Mouse (Mus musculus) erythroblast, embryonic 14.5 days (primary cell): ENCODE data around the gene Gm7168. TPM values are rescaled to one million over a fixed set of nuclear protein-coding genes. Genes with fewer than 3 reads are reported as not detected.
"Not testable (repeated sequence)": the region's sequence is repeated elsewhere in the genome, so short reads cannot be mapped to it uniquely, and the experiment has no call there.

Source experiments
- H3K27me3 ChIP-seq: 2 replicates; pipeline ENCODE4 v1.6.1; 2012; ENCODE audit warnings: inconsistent platforms; ENCODE audit not compliant: control insufficient read depth
- H3K36me3 ChIP-seq: 2 replicates; pipeline ENCODE4 v1.6.1; 2012; ENCODE audit warnings: mild to moderate bottlenecking, inconsistent platforms; ENCODE audit not compliant: control insufficient read depth
- H3K4me1 ChIP-seq: 2 replicates; pipeline ENCODE4 v1.6.1; 2012; ENCODE audit warnings: inconsistent platforms; ENCODE audit not compliant: control insufficient read depth
- H3K4me3 ChIP-seq: replicated peaks from 2 replicates; pipeline ENCODE3; 2012; ENCODE audit warnings: moderate library complexity, mild to moderate bottlenecking, inconsistent platforms
- H3K9me3 ChIP-seq: 2 replicates; pipeline ENCODE4 v1.6.1; 2012; ENCODE audit warnings: low read length, inconsistent platforms, mixed read lengths; ENCODE audit not compliant: control insufficient read depth
- GATA1 ChIP-seq: IDR thresholded peaks from 2 replicates; pipeline ENCODE4 v1.6.1; 2012; ENCODE audit warnings: low read length, inconsistent platforms, mixed read lengths
- TAL1 ChIP-seq: IDR thresholded peaks from 3 replicates; pipeline ENCODE4 v1.6.1; 2012; ENCODE audit warnings: low read length, inconsistent platforms, mixed read lengths
- polyA plus RNA-seq: library from polyadenylated mRNA; stranded (reverse); fragments of >175 nt; gene quantifications from 2 replicates; pipeline ENCODE4 v1.2.3, GENCODE M21; 2012

Gm7168 gene
- polyA plus RNA-seq, 1 experiment = not detected

DNA sequence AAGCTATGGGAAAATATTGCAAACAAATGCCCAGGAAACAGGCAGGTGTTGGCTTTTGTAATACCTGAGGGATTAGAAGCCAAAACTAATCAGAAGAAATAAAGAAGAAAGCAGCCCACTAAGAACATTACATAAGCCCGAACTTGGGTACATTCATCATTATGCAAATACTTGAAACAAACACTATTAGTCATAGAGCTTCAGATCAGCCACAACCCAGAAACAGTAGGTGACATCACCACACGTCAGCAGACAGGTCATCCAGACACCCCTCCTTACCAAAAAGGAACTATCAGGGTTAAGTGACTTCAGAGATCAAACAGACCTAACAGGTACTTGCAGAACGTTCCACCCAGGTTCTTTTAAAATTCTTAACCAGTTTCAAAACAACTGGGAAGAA, 22.2 kb upstream of the Gm7168 start:
- no peaks in the 10 kb centered on the region for H3K27me3 ChIP-seq
- H3K36me3 ChIP-seq = no peaks in the 10 kb centered on the region
- no peaks in the 10 kb centered on the region for H3K9me3 ChIP-seq
- no peak overlapping the region for H3K4me3 ChIP-seq
- TF ChIP-seq TAL1 (no peak), GATA1 (no peak)
- no peaks in the 10 kb centered on the region for H3K4me1 ChIP-seq

DNA sequence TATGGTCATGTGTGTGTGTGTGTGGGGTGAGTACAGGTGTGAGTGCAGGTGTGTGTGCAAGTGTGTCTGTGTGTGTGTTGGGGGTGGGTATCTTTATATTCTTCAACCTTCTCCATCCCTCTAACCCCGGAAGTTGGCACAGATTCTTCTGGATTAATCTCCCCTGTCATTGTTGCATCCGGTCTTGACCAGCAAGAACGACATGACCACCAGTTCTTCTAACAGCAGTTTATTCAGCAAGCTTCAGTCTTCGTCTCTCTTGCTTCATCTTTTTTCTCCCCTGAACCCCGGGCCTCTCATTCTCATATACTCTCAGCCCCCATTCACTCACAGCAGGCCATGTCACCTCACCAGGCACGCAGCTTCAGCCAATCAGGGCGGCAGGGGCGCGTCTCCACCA, 17.8 kb upstream of the Gm7168 start:
- Histone ChIP-seq H3K4me3 (no peak overlapping the region), H3K36me3 (no peaks in the 10 kb centered on the region), H3K9me3 (no peaks in the 10 kb centered on the region), H3K4me1 (no peaks in the 10 kb centered on the region), H3K27me3 (no peaks in the 10 kb centered on the region)
- no peak for TF ChIP-seq GATA1
- TF ChIP-seq TAL1 = no peak

DNA sequence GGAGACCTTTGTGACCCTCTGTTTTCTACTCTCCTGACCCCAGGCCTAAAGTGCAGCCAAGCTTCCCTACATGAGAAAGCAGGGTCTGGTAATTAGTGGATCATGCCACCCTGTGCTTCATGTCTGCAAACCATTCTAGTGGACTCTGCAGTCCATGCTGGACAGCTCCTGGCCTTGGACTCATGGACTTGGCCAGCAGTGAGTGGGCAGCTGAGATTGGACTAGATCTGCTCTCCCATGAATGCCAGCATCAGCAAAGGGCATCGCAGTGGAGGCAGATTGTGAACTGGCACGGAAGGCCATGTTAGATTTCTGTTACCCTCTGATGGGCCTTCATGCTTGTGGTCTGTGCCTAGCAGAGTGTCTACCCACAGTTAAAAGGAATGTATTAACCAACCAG, 12.8 kb upstream of the Gm7168 start:
- H3K36me3 ChIP-seq, H3K27me3 ChIP-seq, H3K9me3 ChIP-seq, H3K4me3 ChIP-seq, H3K4me1 ChIP-seq: not testable (repeated sequence)

DNA sequence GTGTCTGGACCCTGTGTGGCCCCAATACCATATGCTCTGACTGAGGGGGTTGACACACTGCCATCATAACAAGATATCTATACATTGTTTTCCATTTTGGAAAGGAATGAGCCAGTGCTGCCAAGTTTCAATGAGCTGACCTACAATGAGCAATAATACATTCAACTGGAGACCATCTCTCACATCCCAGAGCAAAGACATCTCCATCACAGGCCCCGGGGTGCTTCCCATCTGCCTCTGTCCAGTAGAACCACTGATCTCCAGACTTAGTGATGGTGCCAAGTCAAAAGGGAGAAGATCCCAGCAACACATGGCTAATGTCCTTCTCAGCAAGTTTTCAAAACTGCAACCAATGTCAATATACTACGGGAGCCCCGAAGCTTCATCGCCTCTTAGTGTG, 10.4 kb upstream of the Gm7168 start:
- TF ChIP-seq TAL1 (no peak), GATA1 (no peak)
- Histone ChIP-seq H3K36me3 (no peaks in the 10 kb centered on the region), H3K9me3 (no peaks in the 10 kb centered on the region), H3K4me1 (no peaks in the 10 kb centered on the region), H3K4me3 (no peak overlapping the region), H3K27me3 (no peaks in the 10 kb centered on the region)

DNA sequence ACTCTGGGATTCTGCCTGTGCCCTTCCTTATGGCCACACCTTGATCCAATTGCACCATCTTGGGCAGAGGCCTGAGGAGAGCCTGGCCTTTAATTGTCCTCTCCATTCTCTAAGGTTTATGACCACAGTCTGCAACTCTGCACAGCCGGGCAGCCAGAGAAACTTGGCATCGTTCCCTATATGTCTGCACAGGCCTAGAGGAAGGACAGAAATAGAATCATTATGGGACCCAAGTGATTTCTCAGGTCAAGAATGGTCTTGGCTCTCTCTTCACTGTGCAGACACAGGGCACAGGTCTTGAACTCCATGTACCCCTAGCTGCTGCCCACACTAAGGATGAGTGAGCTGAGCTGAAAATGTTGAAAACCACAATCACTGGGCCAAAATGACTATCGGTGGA, 9.5 kb upstream of the Gm7168 start:
- Histone ChIP-seq H3K9me3 (no peaks in the 10 kb centered on the region), H3K4me3 (no peak overlapping the region), H3K27me3 (no peaks in the 10 kb centered on the region), H3K4me1 (no peaks in the 10 kb centered on the region), H3K36me3 (no peaks in the 10 kb centered on the region)
- TF ChIP-seq GATA1 (no peak), TAL1 (no peak)

DNA sequence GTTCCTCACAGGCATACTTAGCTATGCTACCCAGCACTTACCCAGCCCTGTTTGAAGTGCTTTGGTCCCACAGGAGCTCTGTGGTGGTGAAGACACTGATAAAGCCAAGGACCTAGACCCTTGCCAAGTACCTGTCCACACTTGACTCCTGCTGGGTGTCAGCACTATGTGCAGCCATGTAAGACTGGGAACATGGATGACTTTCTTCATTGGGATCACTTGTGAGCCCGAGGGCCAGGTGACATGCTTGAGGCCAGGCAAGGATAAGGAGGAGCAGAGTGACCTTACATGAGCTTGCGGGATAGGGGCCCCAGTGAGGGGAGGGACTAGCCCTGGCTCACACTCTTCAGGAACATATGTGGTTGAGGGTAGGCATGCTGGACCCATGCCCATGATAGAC, 8.9 kb upstream of the Gm7168 start:
- H3K9me3 ChIP-seq, H3K4me1 ChIP-seq, H3K36me3 ChIP-seq, H3K4me3 ChIP-seq, H3K27me3 ChIP-seq: not testable (repeated sequence)

DNA sequence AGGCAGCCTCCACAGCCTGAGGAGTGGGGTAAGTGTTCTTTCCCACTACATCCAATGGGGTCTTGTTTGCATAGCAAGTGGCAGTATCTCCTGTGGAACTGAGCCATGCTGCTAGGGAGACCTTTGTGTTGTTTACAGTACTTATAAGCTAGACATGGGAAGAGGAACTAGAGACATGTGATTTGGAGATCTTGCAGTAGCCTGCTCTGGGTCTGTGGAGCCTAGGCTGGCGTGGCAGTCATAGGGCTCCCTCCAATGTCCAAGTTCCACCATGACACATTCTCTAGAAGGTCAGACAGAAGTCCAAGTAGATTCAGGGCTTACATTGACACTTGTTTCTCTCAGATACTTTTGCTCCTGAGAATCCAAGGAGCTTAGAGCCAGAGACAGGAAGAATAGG, 7.7 kb upstream of the Gm7168 start:
- H3K9me3 ChIP-seq = no peaks in the 10 kb centered on the region
- no peaks in the 10 kb centered on the region for H3K27me3 ChIP-seq
- no peaks in the 10 kb centered on the region for H3K4me1 ChIP-seq
- no peak overlapping the region for H3K4me3 ChIP-seq
- TF ChIP-seq TAL1 (no peak), GATA1 (no peak)
- H3K36me3 ChIP-seq = no peaks in the 10 kb centered on the region

DNA sequence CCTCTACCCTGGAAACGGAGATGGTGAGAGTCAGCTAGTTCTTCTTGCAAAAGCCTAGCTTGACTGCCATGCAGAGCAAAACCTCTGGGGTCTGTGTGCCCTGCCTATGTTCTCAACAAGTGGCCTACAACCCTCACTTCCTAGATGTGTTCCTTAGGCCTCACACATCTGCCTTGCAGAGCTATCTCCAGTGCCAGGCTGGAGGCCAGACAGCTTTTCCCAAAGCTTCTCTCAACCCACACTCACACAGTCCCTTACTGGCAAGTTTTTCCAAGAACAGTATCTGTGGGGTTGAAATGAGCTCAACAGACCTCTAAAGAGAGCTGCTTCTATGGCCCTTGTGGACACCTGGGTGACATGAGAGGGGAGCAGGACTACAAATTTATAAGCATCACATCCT, 3.4 kb downstream of the Gm7168 start:
- H3K36me3 ChIP-seq, H3K4me1 ChIP-seq, H3K9me3 ChIP-seq: not testable (repeated sequence)

DNA sequence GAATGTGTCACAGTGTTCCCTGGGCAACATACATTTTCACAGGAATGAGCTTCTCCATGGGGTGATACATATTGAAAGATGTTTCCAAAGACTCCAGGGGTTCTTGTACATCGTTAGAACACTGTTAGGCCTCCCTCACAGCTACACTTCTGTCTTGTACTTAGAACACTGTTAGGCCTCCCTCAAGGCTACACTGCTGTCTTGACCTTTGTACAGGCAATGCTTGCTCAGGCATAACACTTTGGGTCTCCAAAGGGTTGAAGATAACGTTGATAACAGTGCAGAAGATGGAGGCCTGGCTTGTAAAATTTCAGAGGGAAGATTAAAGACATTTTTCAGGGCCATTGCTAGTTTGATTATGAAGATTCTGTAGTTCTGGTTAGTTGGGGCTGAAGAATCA, 10.0 kb downstream of the Gm7168 start:
- not testable (repeated sequence) for H3K36me3 ChIP-seq, H3K4me1 ChIP-seq, H3K27me3 ChIP-seq, H3K9me3 ChIP-seq, H3K4me3 ChIP-seq

More for the DNA sequence above, 3.4 kb downstream of the Gm7168 start:
- H3K27me3 ChIP-seq, H3K4me3 ChIP-seq: not testable (repeated sequence)

DNA sequence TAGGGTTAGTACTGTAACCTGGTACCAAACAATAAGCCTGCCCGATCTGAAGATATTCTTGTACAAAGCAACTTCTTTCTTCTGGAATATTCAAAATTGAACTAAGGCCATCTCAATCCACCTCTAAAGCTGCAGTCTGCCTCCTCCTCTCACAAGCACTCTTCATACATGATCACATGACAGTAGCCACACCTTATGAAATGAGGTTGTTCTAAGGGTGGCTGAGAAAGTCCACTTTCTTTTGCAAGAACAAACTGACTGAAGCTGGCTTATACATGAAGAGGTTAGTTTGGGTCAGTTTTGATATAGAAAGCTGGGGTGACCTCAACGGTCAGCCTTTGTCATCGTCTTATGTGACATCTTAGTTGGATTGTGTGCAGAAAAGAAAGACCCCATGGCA, 14.1 kb downstream of the Gm7168 start:
- H3K36me3 ChIP-seq, H3K9me3 ChIP-seq, H3K4me1 ChIP-seq, H3K4me3 ChIP-seq, H3K27me3 ChIP-seq: not testable (repeated sequence)

DNA sequence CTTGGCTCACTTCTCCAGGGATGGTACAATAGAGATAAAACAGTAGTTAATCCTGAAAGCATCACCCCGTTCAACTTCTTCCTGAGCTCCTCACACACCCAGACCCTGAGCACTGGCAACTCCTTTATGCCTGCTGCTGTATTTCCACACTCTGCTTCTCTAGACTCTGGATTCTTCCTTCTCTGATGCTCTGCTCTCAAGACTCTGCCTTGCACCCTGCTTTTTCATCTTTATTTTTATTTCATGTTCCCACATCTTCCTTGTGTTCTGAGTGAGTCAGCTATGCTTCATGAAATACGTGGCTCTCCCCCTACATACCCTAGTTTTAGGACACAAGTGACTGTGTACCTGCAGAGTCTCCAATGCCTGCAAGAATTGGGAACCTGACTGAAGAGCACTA, 16.9 kb downstream of the Gm7168 start:
- H3K27me3 ChIP-seq, H3K9me3 ChIP-seq, H3K36me3 ChIP-seq, H3K4me3 ChIP-seq, H3K4me1 ChIP-seq: not testable (repeated sequence)

DNA sequence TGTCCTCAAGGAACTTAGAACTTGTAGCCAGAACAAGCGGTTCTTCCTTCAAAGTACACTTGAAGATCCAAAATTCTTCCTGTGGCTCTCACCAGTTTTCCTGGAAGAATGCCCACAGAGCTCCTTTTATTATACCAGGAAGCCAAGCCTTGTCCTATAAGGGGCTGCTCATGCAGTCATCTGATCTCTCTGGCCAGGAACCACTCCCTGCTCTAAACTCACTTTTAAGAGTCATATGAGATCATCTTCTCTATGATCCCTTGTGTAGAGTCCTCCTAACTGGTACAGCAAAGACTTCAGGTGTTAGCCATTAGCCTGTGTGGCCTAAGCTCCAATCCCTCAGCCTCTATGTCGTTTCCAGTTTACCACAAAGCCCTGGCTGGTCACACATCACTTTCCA, 21.7 kb downstream of the Gm7168 start:
- H3K9me3 ChIP-seq, H3K27me3 ChIP-seq, H3K36me3 ChIP-seq, H3K4me1 ChIP-seq, H3K4me3 ChIP-seq: not testable (repeated sequence)

DNA sequence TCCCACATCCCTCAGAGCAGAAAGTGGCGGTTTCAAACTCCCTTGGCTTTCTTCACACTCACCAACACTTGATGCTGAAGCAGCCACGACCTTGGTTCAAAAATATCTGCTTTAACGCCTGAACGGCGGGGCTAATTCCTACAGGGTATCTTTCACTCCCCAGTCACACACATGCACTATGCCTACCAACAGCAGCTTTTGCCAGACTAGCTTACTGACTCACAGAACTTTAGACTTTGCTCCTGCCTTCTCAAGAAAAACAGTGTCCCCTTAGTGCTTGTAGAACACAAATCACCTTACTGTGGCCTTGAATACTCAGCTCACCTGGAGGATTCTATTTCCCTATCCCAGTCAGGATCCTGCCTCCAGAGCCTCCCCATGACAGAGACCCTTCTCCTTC, 22.6 kb downstream of the Gm7168 start:
- not testable (repeated sequence) for H3K36me3 ChIP-seq, H3K9me3 ChIP-seq, H3K4me3 ChIP-seq, H3K4me1 ChIP-seq, H3K27me3 ChIP-seq
